Mouse (Mus musculus): ENCODE measurements at regions not wholly inside any gene's neighbourhood (a gene's known extent, or its start where the extent isn't known, plus 50 kb on each side); places are given as distances from the start of the nearest gene placed in this dataset.

- DNase-seq = peak; percentile 31 to 44
These were observed 63.5 kb upstream of the Met start for GRCm38 (mm10) chr6:17400147-17400546.

DNA sequence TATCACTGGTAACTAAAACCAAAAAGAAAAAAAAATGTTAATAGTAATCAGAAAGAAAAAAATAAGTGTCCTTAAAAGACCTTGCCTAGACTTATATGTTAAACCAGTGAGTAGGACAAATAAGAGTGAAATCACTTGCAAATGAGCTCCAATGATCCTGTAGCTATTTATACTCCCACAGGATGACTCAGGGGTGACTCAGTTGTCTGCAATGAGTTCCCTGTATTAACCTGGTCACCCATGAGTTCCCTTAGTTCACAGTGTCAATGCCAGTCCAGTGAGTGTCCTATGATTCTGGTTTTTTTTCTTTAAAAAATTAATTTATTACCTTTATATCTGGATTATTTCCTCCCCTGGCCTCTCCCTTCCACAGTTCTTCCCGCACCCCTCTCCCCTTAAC is 55.5 kb upstream of the Met start:
- DNase-seq = no peak

DNA sequence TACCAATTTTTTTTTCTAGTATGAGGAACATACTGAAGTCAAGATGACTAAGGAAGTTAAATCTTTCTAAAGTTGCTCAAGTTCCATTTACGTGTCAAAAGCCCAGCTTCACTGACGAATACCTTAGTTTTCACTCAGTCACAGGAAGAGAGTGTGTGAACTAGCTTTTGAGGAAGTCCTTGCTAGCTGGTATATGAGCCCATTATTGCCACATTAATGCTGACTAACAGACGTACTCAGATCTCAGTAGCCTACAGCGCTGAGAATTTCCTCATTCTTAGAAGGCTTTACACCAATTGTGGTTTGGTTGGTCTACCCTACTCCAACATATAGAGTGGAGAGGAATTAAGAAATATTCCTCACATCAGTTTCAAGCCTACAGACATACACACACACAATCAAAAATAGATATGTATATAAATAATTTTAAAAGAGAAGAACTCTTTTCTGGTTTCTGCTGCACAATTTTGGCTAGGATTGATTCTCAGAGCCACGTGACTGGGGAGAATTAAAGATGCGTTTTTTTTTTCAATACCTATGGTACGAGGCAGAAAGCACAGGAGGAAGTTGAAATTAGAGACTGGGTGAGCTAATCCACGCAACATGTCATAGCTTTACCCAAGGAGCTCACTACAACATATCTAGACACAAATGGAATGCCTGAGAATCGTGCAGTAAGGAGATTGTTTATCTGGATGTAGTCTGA is 53.7 kb upstream of the Met start:
- peak in 1 of 2 experiments; percentile 5 for DNase-seq

DNA sequence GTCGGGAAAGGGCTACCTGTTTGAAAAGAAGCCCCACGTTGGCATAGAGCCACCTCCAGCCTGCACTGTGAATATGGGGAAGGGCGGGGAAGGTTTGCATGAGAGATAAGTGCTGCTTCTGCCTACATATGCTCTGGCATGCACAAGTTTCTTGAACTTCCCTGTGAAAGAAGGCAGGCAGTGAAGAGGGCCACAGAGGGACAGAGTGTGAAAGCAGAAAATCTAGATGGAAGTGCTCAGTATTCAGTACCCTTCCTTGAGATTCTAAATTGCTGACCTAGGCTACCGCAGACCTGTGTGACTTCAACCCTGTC is 53.2 kb upstream of the Met start:
- no peak for DNase-seq
